Mouse (Mus musculus) G1E (cell line): ENCODE data around the gene Suv39h1. TPM values are rescaled to one million over a fixed set of nuclear protein-coding genes. Genes with fewer than 3 reads are reported as not detected.
"Not testable (repeated sequence)": the region's sequence is repeated elsewhere in the genome, so short reads cannot be mapped to it uniquely, and the experiment has no call there.

ENCODE experiments used
- ATAC-seq: 2 replicates; pipeline ENCODE4 v1.8.0; 2016; ENCODE audit warnings: mild to moderate bottlenecking; ENCODE audit not compliant: insufficient number of reproducible peaks, poor library complexity, low FRiP score, severe bottlenecking; ENCODE audit errors: extremely low read depth
- DNase-seq: peaks from one replicate; pipeline ENCODE4 v3.0.0; 2012; ENCODE audit warnings: low spot score
- H3K27me3 ChIP-seq: 2 replicates; pipeline ENCODE4 v1.6.1; 2012; ENCODE audit warnings: mild to moderate bottlenecking, low read length, inconsistent platforms; ENCODE audit not compliant: insufficient read depth
- H3K36me3 ChIP-seq: replicated peaks from 2 replicates; pipeline ENCODE3; 2012; ENCODE audit warnings: mild to moderate bottlenecking, inconsistent platforms
- H3K4me1 ChIP-seq: 2 replicates; pipeline ENCODE4 v1.6.1; 2012; ENCODE audit warnings: low read depth, low read length, inconsistent platforms, mixed read lengths; ENCODE audit not compliant: insufficient read depth
- H3K4me3 ChIP-seq: 2 replicates; pipeline ENCODE4 v1.5.1; 2012; ENCODE audit warnings: low read depth, mild to moderate bottlenecking, inconsistent platforms, low read length, moderate library complexity, mixed read lengths
- H3K9me3 ChIP-seq: replicated peaks from 2 replicates; pipeline ENCODE4 v1.6.1; 2012; ENCODE audit warnings: inconsistent platforms
- CTCF ChIP-seq: IDR thresholded peaks from 2 replicates; pipeline ENCODE4 v1.5.1; 2012; ENCODE audit warnings: low read depth, low read length, inconsistent platforms, mixed read lengths
- GATA1 ChIP-seq: IDR thresholded peaks from 2 replicates; pipeline ENCODE4 v1.6.1; 2012; ENCODE audit warnings: borderline replicate concordance, low read length, inconsistent platforms, mixed read lengths
- GATA2 ChIP-seq: IDR thresholded peaks from 2 replicates; pipeline ENCODE4 v1.6.1; 2012; ENCODE audit warnings: low read depth, low read length, inconsistent platforms, borderline replicate concordance
- POLR2AphosphoS5 ChIP-seq: IDR thresholded peaks from 2 replicates; pipeline ENCODE4 v1.6.1; 2012; ENCODE audit warnings: low read depth, low read length, inconsistent platforms; ENCODE audit not compliant: insufficient replicate concordance
- TAL1 ChIP-seq: conservative IDR thresholded peaks from 2 replicates; pipeline ENCODE4 v1.6.1; 2012; ENCODE audit warnings: low read depth, low read length, inconsistent platforms, mixed read lengths
- polyA plus RNA-seq: library from polyadenylated mRNA; stranded (reverse); fragments of >175 nt; gene quantifications from 2 replicates; pipeline ENCODE4 v1.2.3, GENCODE M21; 2012
- total RNA-seq, 2 experiments: library from RNA; stranded (forward) in 1 of 2; stranded (reverse) in 1 of 2; fragments of 200-1000 nt in 1 of 2; fragments of >200 nt in 1 of 2; fragmentation: Nextera tagmentation in 1 of 2; gene quantifications; 2 replicates each; pipeline ENCODE4 v1.2.3; 2014 to 2017

The Suv39h1 gene
- total and polyA plus RNA-seq, 3 experiments, result 23.6 to 69.7 (median 66.6) TPM

GRCm38 (mm10) chrX:8089746-8090145 is 15.2 kb upstream of the Suv39h1 start:
- no peaks in the 10 kb centered on the region for H3K27me3 ChIP-seq
- H3K4me3 ChIP-seq, result peak overlapping the region; percentile 74
- TF ChIP-seq TAL1 (no peak), CTCF (no peak), POLR2AphosphoS5 (no peak), GATA2 (no peak), GATA1 (no peak)
- DNase-seq (no peak), ATAC-seq (no peak)
- peaks cover 45% of the 10 kb centered on the region for H3K36me3 ChIP-seq
- H3K9me3 ChIP-seq, result no peaks in the 10 kb centered on the region
- H3K4me1 ChIP-seq, result peaks cover 27% of the 10 kb centered on the region

- no peak for ATAC-seq
- Histone ChIP-seq H3K9me3 (no peaks in the 10 kb centered on the region), H3K4me3 (no peak overlapping the region), H3K36me3 (peaks cover 73% of the 10 kb centered on the region), H3K4me1 (peaks cover 26% of the 10 kb centered on the region), H3K27me3 (no peaks in the 10 kb centered on the region)
- TF ChIP-seq POLR2AphosphoS5 (no peak), GATA1 (no peak), TAL1 (no peak), CTCF (no peak), GATA2 (no peak)
- no peak for DNase-seq
Observed at GRCm38 (mm10) chrX:8085611-8086010, 11.1 kb upstream of the Suv39h1 start.

- TF ChIP-seq TAL1 (no peak), CTCF (no peak), GATA2 (no peak), GATA1 (no peak), POLR2AphosphoS5 (no peak)
- ATAC-seq, result no peak
- H3K27me3 ChIP-seq, result no peaks in the 10 kb centered on the region
- H3K36me3 ChIP-seq, result peaks cover 73% of the 10 kb centered on the region
- H3K4me3 ChIP-seq, result no peak overlapping the region
- H3K9me3 ChIP-seq, result no peaks in the 10 kb centered on the region
- H3K4me1 ChIP-seq, result peaks cover 25% of the 10 kb centered on the region
- DNase-seq, result no peak
Observed at GRCm38 (mm10) chrX:8084771-8085259, 10.3 kb upstream of the Suv39h1 start.

GRCm38 (mm10) chrX:8075104-8075503 is 544 bp upstream of the Suv39h1 start:
- no peak for TF ChIP-seq GATA2
- TF ChIP-seq GATA1, result no peak
- no peak for TF ChIP-seq POLR2AphosphoS5
- no peak for TF ChIP-seq TAL1
- no peak for TF ChIP-seq CTCF
- Histone ChIP-seq H3K4me3 (peak overlapping the region; percentile 74), H3K9me3 (no peaks in the 10 kb centered on the region), H3K36me3 (peaks cover 26% of the 10 kb centered on the region), H3K4me1 (peaks cover 23% of the 10 kb centered on the region), H3K27me3 (no peaks in the 10 kb centered on the region)
- ATAC-seq (no peak), DNase-seq (no peak)

GRCm38 (mm10) chrX:8073881-8074429 is 605 bp downstream of the Suv39h1 start:
- ATAC-seq (no peak), DNase-seq (peak; percentile 14)
- Histone ChIP-seq H3K36me3 (peaks cover 36% of the 10 kb centered on the region), H3K27me3 (no peaks in the 10 kb centered on the region), H3K4me1 (peaks cover 26% of the 10 kb centered on the region), H3K4me3 (peak overlapping the region; percentile 74), H3K9me3 (no peaks in the 10 kb centered on the region)
- no peak for TF ChIP-seq CTCF

DNA sequence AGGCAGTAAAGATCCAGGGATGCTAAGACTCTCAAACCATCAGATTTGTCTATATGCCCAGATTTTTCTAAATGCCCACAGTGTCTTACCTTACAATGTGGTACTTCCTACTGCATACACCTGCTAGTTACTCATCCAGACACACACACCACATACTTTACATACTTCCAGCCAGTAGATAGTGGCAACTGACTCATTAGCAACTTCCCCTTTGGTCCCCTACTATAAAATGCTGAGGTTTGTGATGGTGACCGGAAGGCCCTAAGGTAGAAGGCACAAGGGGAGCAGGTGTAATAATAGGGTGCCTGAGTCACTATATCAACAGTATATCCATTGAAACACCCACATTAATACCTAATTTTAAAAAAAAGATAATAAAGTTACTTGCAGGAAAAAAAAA is 5.4 kb downstream of the Suv39h1 start:
- TF ChIP-seq GATA1 (no peak), GATA2 (no peak), CTCF (no peak), TAL1 (no peak), POLR2AphosphoS5 (no peak)
- Histone ChIP-seq H3K9me3 (no peaks in the 10 kb centered on the region), H3K4me1 (peaks cover 26% of the 10 kb centered on the region), H3K4me3 (no peak overlapping the region), H3K27me3 (no peaks in the 10 kb centered on the region), H3K36me3 (peaks cover 81% of the 10 kb centered on the region)
- no peak for ATAC-seq
- DNase-seq, result no peak

DNA sequence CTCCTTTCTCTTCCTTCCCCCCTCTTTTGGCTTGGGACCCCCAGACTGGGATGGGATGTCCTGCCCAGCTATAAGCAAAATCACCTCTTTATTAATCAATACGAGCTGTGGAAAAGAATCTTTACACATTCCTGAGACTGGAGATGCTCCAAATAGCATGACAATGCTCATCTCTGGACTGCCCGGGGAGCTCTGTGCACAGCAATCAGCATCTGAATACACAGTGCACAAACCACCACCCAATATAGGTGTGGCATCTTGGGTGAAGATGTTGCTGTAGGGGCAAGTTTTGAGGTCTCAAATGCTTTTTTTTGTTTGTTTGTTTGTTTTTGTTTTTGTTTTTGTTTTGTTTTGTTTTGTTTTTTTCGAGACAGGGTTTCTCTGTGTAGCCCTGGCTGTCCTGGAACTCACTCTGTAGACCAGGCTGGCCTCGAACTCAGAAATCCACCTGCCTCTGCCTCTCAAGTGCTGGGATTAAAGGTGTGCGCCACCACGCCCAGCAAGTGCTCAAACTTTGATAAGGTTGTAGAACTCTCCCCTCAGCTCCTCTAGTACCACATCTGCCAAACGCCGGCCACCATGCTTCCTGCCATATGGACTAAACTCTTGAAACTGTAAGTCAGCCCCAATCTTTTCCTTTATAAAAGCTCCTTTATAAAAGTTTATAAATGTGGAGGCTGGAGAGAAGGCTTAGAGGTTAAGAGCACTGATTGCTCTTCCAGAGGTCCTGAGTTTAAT is 23.3 kb downstream of the Suv39h1 start:
- not testable (repeated sequence) for H3K4me3 ChIP-seq, H3K4me1 ChIP-seq, H3K27me3 ChIP-seq, H3K9me3 ChIP-seq, ATAC-seq, H3K36me3 ChIP-seq, DNase-seq
